Mouse (Mus musculus): ENCODE measurements around the gene Nmur2. TPM values are rescaled to one million over a fixed set of nuclear protein-coding genes. Genes with fewer than 3 reads are reported as not detected.

Nmur2 gene
- not detected for polyA plus RNA-seq (2021)

GRCm38 (mm10) chr11:56040917-56041316 lies at the start of gene Nmur2:
Nmur2 (minus strand) TSS chr11:56041010.
- in situ Hi-C loops (cut with MboI; ENCODE audit: low pct_unique_long_range_greater_than_20kb): no loop called here

DNA sequence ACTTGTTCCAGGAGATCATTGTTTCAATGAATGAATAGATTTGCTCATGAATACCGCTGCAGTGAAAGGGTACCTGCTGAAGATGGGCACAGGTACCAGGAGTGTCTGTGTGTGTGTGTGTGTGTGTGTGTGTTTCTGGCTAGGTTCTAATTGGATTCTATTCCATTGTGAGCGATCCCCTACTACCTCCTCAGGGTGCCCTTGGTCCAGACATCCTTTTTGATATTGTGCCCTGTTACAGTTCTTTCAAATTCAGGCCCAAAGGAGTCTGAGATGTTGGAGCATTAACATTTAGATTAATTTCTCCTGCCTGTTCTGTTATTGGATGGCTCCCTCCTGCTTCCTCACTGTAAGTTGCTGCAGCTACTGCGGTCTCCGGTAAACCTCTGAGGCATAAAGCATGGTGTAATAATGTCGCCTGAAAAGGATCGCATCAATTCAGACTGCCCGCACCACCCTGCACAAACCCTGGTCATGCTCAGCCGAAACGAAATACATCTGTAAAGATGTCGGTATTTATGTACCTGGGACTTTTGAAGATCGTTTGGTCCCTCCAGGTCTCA lies 48.4 kb upstream of the Nmur2 start:
- TF ChIP-seq CTCF (IDR thresholded peaks at IDR 0.05): no peak
- no peaks in the 10 kb centered on the region for H3K27me3 ChIP-seq
- DNase-seq (ENCODE audit: low read depth, low spot score) (no peak), ATAC-seq (no peak)
- ChIA-PET POLR2A (no interaction called here), CTCF (no interaction called here)
- in situ Hi-C loops (cut with MboI; ENCODE audit: low pct_unique_long_range_greater_than_20kb): no loop called here

More at GRCm38 (mm10) chr11:56040917-56041316, at the start of gene Nmur2:
- ATAC-seq (no peak), DNase-seq (ENCODE audit: low read depth, low spot score) (no peak)
- ChIA-PET POLR2A (no interaction called here), CTCF (no interaction called here)
- H3K27me3 ChIP-seq: no peaks in the 10 kb centered on the region
- no peak for TF ChIP-seq CTCF (IDR thresholded peaks at IDR 0.05)

- in situ Hi-C loops (cut with MboI; ENCODE audit: low pct_unique_long_range_greater_than_20kb): no loop called here
- POLR2A ChIA-PET: no interaction called here
- no peak for TF ChIP-seq CTCF (IDR thresholded peaks at IDR 0.05)
- no peaks in the 10 kb centered on the region for H3K27me3 ChIP-seq
- no peak for DNase-seq (ENCODE audit: low read depth, low spot score)
- CTCF ChIA-PET: interaction anchor here (0.9 to 1.4 kb wide), 2 partner anchors 8 to 32 kb away, joined by 3 to 4 read pairs; no protein-coding TSS in a partner anchor
- no peak for ATAC-seq
Measured at GRCm38 (mm10) chr11:56072131-56072530, 31.3 kb upstream of the Nmur2 start.

GRCm38 (mm10) chr11:56069658-56070057 lies 28.8 kb upstream of the Nmur2 start:
- no peak for TF ChIP-seq CTCF (IDR thresholded peaks at IDR 0.05)
- ChIA-PET CTCF (no interaction called here), POLR2A (no interaction called here)
- ATAC-seq: no peak
- in situ Hi-C loops (cut with MboI; ENCODE audit: low pct_unique_long_range_greater_than_20kb): no loop called here
- no peaks in the 10 kb centered on the region for H3K27me3 ChIP-seq
- DNase-seq (ENCODE audit: low read depth, low spot score): no peak

- POLR2A ChIA-PET: no interaction called here
- CTCF ChIA-PET: no interaction called here
- TF ChIP-seq CTCF (IDR thresholded peaks at IDR 0.05): no peak
- in situ Hi-C loops (cut with MboI; ENCODE audit: low pct_unique_long_range_greater_than_20kb): no loop called here
- DNase-seq (ENCODE audit: low read depth, low spot score) (no peak), ATAC-seq (no peak)
- no peaks in the 10 kb centered on the region for H3K27me3 ChIP-seq
Measured at GRCm38 (mm10) chr11:56065147-56065546, 24.3 kb upstream of the Nmur2 start.

- in situ Hi-C loops (cut with MboI; ENCODE audit: low pct_unique_long_range_greater_than_20kb): no loop called here
Measured at GRCm38 (mm10) chr11:56064575-56064974, 23.8 kb upstream of the Nmur2 start.

GRCm38 (mm10) chr11:56059236-56059635 lies 18.4 kb upstream of the Nmur2 start:
- in situ Hi-C loops (cut with MboI; ENCODE audit: low pct_unique_long_range_greater_than_20kb): no loop called here
- ChIA-PET CTCF (no interaction called here), POLR2A (no interaction called here)
- ATAC-seq (no peak), DNase-seq (ENCODE audit: low read depth, low spot score) (no peak)
- TF ChIP-seq CTCF (IDR thresholded peaks at IDR 0.05): no peak
- no peaks in the 10 kb centered on the region for H3K27me3 ChIP-seq

More at GRCm38 (mm10) chr11:56064575-56064974, 23.8 kb upstream of the Nmur2 start:
- ChIA-PET CTCF (interaction anchor here (1.7 kb wide), 1 partner anchor 8 kb away, joined by 3 read pairs; no protein-coding TSS in a partner anchor), POLR2A (no interaction called here)
- no peaks in the 10 kb centered on the region for H3K27me3 ChIP-seq
- DNase-seq (ENCODE audit: low read depth, low spot score) (no peak), ATAC-seq (no peak)
- TF ChIP-seq CTCF (IDR thresholded peaks at IDR 0.05): no peak

GRCm38 (mm10) chr11:56054439-56054838 lies 13.6 kb upstream of the Nmur2 start:
- ATAC-seq: no peak
- in situ Hi-C loops (cut with MboI; ENCODE audit: low pct_unique_long_range_greater_than_20kb): no loop called here
- ChIA-PET POLR2A (no interaction called here), CTCF (no interaction called here)
- H3K27me3 ChIP-seq: no peaks in the 10 kb centered on the region
- TF ChIP-seq CTCF (IDR thresholded peaks at IDR 0.05): no peak
- no peak for DNase-seq (ENCODE audit: low read depth, low spot score)

- TF ChIP-seq CTCF (IDR thresholded peaks at IDR 0.05): no peak
- ChIA-PET CTCF (interaction anchor here (1.1 kb wide), 1 partner anchor 78 kb away, joined by 4 read pairs; no protein-coding TSS in a partner anchor), POLR2A (no interaction called here)
- ATAC-seq (no peak), DNase-seq (ENCODE audit: low read depth, low spot score) (no peak)
- no peaks in the 10 kb centered on the region for H3K27me3 ChIP-seq
- in situ Hi-C loops (cut with MboI; ENCODE audit: low pct_unique_long_range_greater_than_20kb): no loop called here
Measured at GRCm38 (mm10) chr11:56026854-56027253, 14.0 kb downstream of the Nmur2 start.

DNA sequence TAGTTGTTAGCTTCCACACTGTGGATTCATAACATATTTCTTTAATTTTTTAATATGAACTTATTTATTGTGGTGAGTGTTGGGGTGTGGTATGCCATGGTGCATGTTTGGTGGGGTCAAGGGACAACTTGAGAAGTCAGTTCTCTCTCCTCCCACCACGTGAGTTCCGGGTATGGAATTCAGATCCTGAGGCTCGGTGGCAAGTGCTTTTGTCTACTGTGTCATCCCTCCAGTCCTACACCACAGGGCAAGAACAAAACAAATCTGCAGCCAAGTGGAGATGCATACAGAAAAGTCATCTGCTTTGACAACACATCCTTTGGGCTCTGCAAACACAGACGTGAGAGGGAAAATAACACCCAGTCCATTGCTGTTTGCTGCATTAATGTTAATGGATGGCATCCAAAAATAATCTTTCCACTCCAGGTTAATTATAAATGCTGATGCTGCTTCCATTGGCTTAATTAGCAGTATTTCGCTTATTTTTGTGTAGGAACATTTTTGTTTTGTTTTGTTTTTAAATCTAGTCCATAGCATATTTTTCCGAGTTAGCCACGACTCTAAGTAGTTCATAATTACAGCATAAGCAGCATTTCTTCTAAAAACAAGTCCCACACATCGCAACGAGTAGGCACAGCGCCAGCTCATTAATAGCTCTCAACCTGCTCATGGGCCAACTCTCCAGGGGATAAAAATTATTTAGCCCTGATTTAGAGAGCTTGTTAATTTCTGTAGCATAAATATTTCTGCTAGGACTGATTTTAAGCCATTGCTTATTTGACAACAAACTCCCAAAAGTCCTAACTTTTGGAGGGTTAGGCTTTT lies 14.9 kb downstream of the Nmur2 start:
- CTCF ChIA-PET: interaction anchor here (1.1 kb wide), 1 partner anchor 79 kb away, joined by 4 read pairs; no protein-coding TSS in a partner anchor
- DNase-seq (ENCODE audit: low read depth, low spot score) (no peak), ATAC-seq (no peak)
- POLR2A ChIA-PET: no interaction called here
- no peaks in the 10 kb centered on the region for H3K27me3 ChIP-seq
- in situ Hi-C loops (cut with MboI; ENCODE audit: low pct_unique_long_range_greater_than_20kb): no loop called here
- no peak for TF ChIP-seq CTCF (IDR thresholded peaks at IDR 0.05)

- CTCF ChIA-PET: interaction anchor here (5.0 kb wide), 1 partner anchor 92 kb away, joined by 45 read pairs; no protein-coding TSS in a partner anchor
- no peaks in the 10 kb centered on the region for H3K27me3 ChIP-seq
- peak; percentile 78 for ATAC-seq
- POLR2A ChIA-PET: no interaction called here
- TF ChIP-seq CTCF (IDR thresholded peaks at IDR 0.05): peak; percentile 58
- DNase-seq (ENCODE audit: low read depth, low spot score): no peak
- in situ Hi-C loops (cut with MboI; ENCODE audit: low pct_unique_long_range_greater_than_20kb): loop anchor here (5.0 kb wide), 1 partner anchor 89 kb away; no protein-coding TSS in a partner anchor
Measured at GRCm38 (mm10) chr11:56013510-56014057, 27.2 kb downstream of the Nmur2 start.
